Mouse (Mus musculus) ovary, postnatal 36 days (tissue): ENCODE measurements around the gene Rpgrip1l.

Experiments
- DNase-seq: peaks from one replicate; pipeline ENCODE4 v3.0.0; 2022; ENCODE audit warnings: low spot score, mixed read lengths

Gene Rpgrip1l

DNA sequence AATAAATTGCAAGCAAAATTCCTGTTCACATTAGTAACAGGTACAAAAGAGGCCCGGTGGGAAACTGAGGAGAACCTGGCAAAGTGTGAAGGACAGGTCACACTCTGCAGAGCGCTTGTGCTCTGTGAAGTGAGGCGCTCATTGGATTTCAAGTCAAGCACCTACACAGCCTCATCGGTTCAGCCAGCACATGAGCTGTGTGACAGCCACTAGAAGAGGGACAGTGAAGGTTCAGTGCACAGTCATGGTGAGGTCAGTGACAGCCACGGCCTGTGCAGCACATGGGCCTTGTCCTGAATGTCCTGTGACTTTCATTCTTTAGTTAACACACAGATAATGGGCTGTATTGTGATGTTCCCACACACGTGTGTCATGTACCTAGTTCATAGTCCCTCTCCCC is 107.2 kb downstream of the Rpgrip1l start:
- no peak for DNase-seq

GRCm38 (mm10) chr8:91201184-91201583 is 111.9 kb downstream of the Rpgrip1l start:
- no peak for DNase-seq

- DNase-seq, result no peak
Measured at GRCm38 (mm10) chr8:91199876-91200275, 113.2 kb downstream of the Rpgrip1l start, which contains the start of gene Aktip. Gene Aktip, minus strand, starts transcription at chr8:91199976.

- DNase-seq, result no peak
Measured at GRCm38 (mm10) chr8:91198036-91198435, 115.0 kb downstream of the Rpgrip1l start.

DNA sequence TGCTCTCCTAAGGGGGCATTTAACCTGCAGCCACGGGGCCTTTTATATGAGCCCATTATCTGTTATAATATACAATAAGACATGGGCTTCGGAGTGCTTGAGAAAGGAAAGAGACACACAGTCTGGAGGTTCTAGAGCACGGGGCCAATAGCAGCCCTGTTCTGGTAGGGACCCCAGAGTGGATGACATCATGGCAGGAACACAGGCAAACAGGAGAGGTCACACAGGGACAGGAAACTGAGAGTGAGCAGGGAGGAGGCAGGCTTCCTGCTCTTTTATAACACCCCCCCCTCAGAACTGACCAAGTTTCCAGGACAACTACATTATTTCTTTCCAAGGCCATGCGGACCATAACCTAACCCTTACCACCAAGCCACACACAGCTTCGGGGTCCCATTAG is 115.8 kb downstream of the Rpgrip1l start:
- DNase-seq, result no peak

- DNase-seq, result no peak
Measured at GRCm38 (mm10) chr8:91196661-91197060, 116.4 kb downstream of the Rpgrip1l start.

- DNase-seq, result no peak
Measured at GRCm38 (mm10) chr8:91194081-91194480, 119.0 kb downstream of the Rpgrip1l start.

GRCm38 (mm10) chr8:91192941-91193340 is 120.1 kb downstream of the Rpgrip1l start:
- no peak for DNase-seq

- DNase-seq, result peak; percentile 67
Measured at GRCm38 (mm10) chr8:91190816-91191340, 122.2 kb downstream of the Rpgrip1l start.

DNA sequence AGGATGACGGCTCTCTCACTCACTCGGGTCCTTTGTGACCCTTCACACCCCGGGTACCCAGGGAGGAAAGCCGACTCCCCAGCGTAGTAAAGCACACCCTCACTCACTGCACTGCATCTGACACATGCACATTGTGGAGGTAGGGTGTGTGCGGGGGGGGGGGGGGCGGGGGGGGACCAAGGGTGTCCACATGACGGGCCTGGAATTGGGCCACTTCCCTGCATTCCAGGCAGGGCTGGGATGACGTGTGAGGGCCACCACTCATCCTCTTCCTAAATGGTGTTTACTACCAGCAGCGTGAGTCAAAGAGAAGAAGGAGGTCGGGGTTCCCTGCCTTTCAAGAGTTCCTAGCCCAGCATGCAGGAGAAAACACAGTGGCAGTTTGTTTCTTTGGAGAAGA is 124.9 kb downstream of the Rpgrip1l start:
- no peak for DNase-seq

- DNase-seq, result no peak
Measured at GRCm38 (mm10) chr8:91186372-91186771, 126.7 kb downstream of the Rpgrip1l start.

DNA sequence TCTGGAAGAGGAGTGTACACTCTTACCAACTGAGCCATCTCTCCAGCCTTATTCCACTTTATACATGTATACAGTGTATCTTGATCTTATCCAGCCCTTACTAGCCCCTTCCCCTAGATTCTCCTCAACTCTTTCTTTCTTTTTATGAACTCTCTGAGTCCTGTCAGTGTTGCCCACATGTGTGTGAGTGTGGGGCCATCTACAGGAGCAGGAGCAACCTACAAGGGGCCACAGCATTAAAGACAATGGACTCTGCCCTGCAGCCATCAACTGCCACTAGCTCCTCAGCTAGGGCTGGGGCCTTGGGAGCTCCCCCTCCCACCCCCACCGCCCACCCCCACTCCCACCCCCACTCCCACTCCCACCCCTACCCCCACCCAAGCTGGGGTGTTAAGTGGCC is 135.4 kb downstream of the Rpgrip1l start:
- DNase-seq, result no peak

- no peak for DNase-seq
Measured at GRCm38 (mm10) chr8:91176176-91176575, 136.9 kb downstream of the Rpgrip1l start.

DNA sequence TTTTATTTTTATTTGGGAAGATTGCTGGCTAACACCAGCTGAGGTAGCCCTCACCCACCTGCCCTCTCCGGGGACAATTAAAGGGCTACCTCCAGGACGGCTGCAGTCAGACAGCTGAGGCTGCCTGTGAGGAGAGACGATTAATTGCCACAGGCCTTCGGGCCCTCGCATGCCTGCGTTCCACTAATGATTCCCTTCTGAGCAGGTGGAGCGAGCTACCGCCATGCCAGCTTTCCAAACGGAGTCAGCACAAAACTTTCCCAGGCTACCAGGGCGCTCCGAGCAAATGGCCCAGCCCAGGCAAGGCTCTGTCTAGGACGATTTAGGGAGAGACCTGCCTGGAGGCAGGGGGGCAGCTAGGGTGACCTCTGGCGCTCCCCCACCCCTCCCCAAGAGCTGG is 141.5 kb downstream of the Rpgrip1l start:
- no peak for DNase-seq

DNA sequence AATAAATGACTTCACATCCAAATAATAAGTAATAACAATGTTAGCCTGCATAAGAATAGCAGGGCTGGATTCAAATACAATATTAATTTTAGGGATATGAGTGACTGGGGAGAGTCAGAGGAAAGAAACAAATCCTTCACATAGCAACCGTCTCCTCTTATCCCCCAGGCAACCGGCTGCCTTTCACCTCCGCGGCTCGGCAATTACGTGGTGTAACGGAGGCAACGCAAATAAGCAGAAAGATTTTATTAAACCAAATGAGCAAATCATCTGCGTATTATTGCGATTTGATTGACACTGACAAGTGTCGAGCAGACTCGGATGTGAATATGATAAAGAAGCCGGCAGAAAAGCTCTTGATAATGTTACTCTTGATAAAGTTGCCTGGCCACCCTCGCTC is 142.1 kb downstream of the Rpgrip1l start:
- no peak for DNase-seq

GRCm38 (mm10) chr8:91170152-91170551 is 142.9 kb downstream of the Rpgrip1l start:
- DNase-seq, result no peak
